Mouse (Mus musculus) ES-Bruce4 (cell line): ENCODE data around the gene Dus2. TPM values are rescaled to one million over a fixed set of nuclear protein-coding genes. Genes with fewer than 3 reads are reported as not detected.

Source experiments
- H3K27ac ChIP-seq: 2 replicates; pipeline ENCODE4 v1.5.1; 2012; ENCODE audit warnings: low read length, inconsistent platforms; ENCODE audit not compliant: insufficient read depth
- H3K27me3 ChIP-seq: 2 replicates; pipeline ENCODE4 v1.6.1; 2012; ENCODE audit warnings: mild to moderate bottlenecking, low read length, inconsistent platforms; ENCODE audit not compliant: control insufficient read depth, poor library complexity, insufficient read depth, severe bottlenecking
- H3K36me3 ChIP-seq: 2 replicates; pipeline ENCODE4 v1.6.1; 2012; ENCODE audit warnings: inconsistent platforms, mild to moderate bottlenecking, low read length, moderate library complexity; ENCODE audit not compliant: control insufficient read depth, poor library complexity, insufficient read depth, severe bottlenecking
- H3K4me1 ChIP-seq: one replicate; pipeline ENCODE4 v1.8.1; 2011; ENCODE audit warnings: low read length; ENCODE audit not compliant: control insufficient read depth, insufficient read depth
- H3K4me3 ChIP-seq: 2 replicates; pipeline ENCODE4 v1.5.1; 2011; ENCODE audit warnings: low read depth, mild to moderate bottlenecking, low read length
- H3K9ac ChIP-seq: 2 replicates; pipeline ENCODE4 v1.6.1; 2012; ENCODE audit warnings: low read depth, mild to moderate bottlenecking, inconsistent platforms; ENCODE audit not compliant: poor library complexity, severe bottlenecking
- H3K9me3 ChIP-seq: replicated peaks from 2 replicates; pipeline ENCODE4 v1.6.1; 2012; ENCODE audit warnings: mild to moderate bottlenecking, low read length, inconsistent platforms; ENCODE audit not compliant: control insufficient read depth, poor library complexity, insufficient read depth, severe bottlenecking
- CTCF ChIP-seq: IDR thresholded peaks from one replicate; pipeline ENCODE4 v1.8.1; 2011; ENCODE audit warnings: low read depth, low read length
- EP300 ChIP-seq: IDR thresholded peaks from 2 replicates; pipeline ENCODE4 v1.6.1; 2011; ENCODE audit warnings: low read depth, low read length; ENCODE audit not compliant: insufficient read depth
- POLR2A ChIP-seq: IDR thresholded peaks from one replicate; pipeline ENCODE4 v1.8.1; 2011; ENCODE audit warnings: low read length; ENCODE audit not compliant: insufficient read depth
- polyA plus RNA-seq: library from polyadenylated mRNA; stranded (reverse); fragments of >200 nt; gene quantifications from 2 replicates; pipeline ENCODE4 v1.2.4, GENCODE M21; 2011; ENCODE audit warnings: low read depth; ENCODE audit not compliant: missing spikeins, insufficient read depth, insufficient read length

Dus2 gene
- polyA plus RNA-seq, 1 experiment: 19.3 TPM

DNA sequence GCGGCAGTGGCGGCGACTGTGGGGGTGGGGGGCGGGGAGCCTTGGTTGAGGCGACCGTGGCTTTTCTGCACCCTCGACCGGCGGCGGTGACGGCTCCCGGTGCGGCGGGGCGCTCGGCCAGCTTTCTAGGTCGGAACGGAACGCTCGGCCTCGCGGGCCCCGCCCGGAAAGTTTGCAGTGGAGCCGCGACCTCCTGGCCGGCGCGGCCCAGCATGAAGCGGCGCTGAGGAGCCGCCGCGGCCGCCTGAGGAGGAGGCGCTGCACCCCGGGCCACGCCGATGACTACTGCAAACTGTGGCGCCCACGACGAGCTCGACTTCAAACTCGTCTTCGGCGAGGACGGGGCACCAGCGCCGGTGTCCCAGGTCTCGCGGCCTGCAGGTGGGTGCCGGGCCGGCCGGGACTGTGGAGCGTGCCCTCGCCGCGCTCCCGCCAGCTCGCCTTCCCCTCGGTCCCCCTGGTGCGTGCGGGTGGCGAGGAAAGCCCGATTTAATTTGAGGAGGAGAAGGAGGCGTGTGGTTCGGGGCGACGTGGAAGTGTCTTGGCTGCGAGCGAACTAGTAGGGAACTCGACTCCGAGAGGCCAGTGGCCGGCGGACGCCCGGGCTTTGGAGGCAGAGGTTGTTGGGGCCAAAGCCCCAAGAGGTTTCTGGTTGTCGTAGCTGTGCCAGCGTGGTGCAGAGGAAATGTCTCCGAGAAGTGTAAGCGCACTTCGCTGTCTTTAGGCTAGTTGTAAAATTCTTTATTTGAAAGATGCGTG is 68.7 kb downstream of the Dus2 start:
- no peaks in the 10 kb centered on the region for H3K9me3 ChIP-seq
- H3K36me3 ChIP-seq: no peaks in the 10 kb centered on the region
- peak overlapping the region; percentile 73 for H3K9ac ChIP-seq
- H3K4me1 ChIP-seq: no peaks in the 10 kb centered on the region
- H3K27ac ChIP-seq: peak overlapping the region; percentile 9; the same call in 1 of the 2 replicates
- no peak for TF ChIP-seq EP300
- TF ChIP-seq CTCF: no peak
- no peak for TF ChIP-seq POLR2A
- no peaks in the 10 kb centered on the region for H3K27me3 ChIP-seq
- H3K4me3 ChIP-seq: peak overlapping the region; percentile 69

DNA sequence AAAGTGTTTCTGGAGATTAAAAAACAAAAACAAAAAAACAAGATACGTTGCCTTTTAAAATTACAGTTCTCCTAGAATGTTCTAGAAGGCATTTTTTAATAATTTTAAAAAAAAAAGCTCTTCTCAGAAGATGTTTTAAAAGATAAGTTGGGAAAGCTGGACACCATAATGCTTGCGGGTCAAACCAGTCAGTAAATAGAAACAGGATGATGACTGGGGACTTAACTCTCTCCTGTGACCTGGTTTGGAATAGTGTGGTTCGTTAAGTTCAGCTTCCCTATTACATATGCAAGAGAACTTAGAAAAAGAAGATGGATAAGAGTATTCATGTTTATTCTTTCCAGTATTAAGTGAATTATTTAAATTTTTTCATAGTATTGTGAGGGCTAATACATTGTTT is 69.4 kb downstream of the Dus2 start:
- no peaks in the 10 kb centered on the region for H3K36me3 ChIP-seq

DNA sequence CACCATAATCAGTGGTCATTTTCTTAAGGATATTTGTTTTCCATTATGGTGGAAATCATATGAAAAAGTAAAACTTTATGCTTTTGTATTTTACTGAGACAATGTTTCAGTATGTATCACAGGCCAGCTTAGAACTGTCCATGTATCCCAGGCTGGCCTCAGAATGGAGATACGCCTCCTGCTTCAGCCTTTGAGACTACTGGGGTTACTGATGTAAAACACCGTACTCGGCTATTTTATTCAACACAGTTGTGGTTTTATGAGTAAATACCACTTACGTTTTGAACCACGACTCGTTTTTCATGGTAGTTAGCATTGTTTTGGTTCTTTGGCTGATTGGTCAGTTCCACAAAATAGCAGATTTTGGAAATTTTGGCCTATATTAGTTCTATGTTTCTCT is 70.5 kb downstream of the Dus2 start:
- H3K9ac ChIP-seq: no peak overlapping the region
- H3K9me3 ChIP-seq: no peaks in the 10 kb centered on the region

More for the DNA sequence above, 69.4 kb downstream of the Dus2 start:
- Histone ChIP-seq H3K9ac (peak overlapping the region; percentile 73), H3K4me3 (no peak overlapping the region; the same call in 1 of the 2 replicates), H3K27me3 (no peaks in the 10 kb centered on the region), H3K4me1 (no peaks in the 10 kb centered on the region), H3K27ac (no peak overlapping the region), H3K9me3 (no peaks in the 10 kb centered on the region)
- no peak for TF ChIP-seq EP300
- no peak for TF ChIP-seq POLR2A
- no peak for TF ChIP-seq CTCF

DNA sequence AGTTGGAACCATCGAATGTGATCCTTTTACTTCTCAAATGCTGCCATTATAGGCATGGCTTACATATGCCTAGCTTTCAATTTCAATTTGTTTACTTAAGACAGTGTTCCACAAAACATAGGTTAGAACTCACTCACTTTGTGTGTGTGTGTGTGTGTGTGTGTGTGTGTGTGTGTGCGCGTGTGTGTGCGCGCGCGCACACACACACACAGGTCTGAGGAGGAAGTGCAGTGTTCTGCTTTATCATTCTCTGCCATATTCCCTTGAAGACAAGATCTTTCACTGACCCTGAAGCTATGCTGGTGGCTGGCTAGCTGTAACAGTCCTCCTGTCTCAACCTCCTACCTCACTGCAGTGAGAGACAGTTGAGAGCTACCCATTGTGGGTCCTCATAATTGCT is 71.9 kb downstream of the Dus2 start:
- Histone ChIP-seq H3K36me3 (no peaks in the 10 kb centered on the region), H3K4me3 (no peak overlapping the region)

More for the DNA sequence above, 70.5 kb downstream of the Dus2 start:
- Histone ChIP-seq H3K27me3 (no peaks in the 10 kb centered on the region), H3K4me1 (no peaks in the 10 kb centered on the region), H3K27ac (no peak overlapping the region), H3K4me3 (no peak overlapping the region), H3K36me3 (no peaks in the 10 kb centered on the region)
- TF ChIP-seq POLR2A (no peak), EP300 (no peak), CTCF (no peak)

DNA sequence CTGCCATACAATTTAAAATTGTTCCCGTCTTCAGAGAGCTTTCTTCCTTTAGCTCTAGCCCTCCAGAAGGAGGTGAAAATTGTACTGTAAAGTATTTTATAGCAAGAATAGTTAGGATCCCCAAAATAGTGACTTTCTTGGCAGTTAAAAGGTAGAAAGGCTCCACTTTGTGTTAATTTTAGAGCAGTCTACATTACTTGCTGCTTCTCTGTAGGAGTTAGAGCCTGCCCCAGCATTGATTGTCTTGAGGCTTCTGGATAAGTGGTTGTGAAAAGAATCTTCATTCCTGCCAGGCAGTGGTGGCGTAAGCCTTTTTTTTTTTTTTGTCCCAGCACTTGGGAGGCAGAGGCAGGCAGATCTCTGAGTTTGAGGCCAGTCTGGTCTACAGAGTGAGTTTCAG is 75.6 kb downstream of the Dus2 start:
- H3K27ac ChIP-seq: no peak overlapping the region
- H3K27me3 ChIP-seq: no peaks in the 10 kb centered on the region
- H3K9ac ChIP-seq: no peak overlapping the region
- no peak for TF ChIP-seq EP300
- no peak for TF ChIP-seq CTCF
- no peak for TF ChIP-seq POLR2A
- no peaks in the 10 kb centered on the region; the same call in 1 of the 2 replicates for H3K36me3 ChIP-seq
- peaks cover 1% of the 10 kb centered on the region for H3K4me1 ChIP-seq
- no peak overlapping the region for H3K4me3 ChIP-seq
- H3K9me3 ChIP-seq: no peaks in the 10 kb centered on the region

More for the DNA sequence above, 71.9 kb downstream of the Dus2 start:
- Histone ChIP-seq H3K9me3 (no peaks in the 10 kb centered on the region), H3K9ac (no peak overlapping the region), H3K4me1 (no peaks in the 10 kb centered on the region), H3K27ac (no peak overlapping the region), H3K27me3 (no peaks in the 10 kb centered on the region)
- no peak for TF ChIP-seq EP300
- TF ChIP-seq CTCF: no peak
- no peak for TF ChIP-seq POLR2A

DNA sequence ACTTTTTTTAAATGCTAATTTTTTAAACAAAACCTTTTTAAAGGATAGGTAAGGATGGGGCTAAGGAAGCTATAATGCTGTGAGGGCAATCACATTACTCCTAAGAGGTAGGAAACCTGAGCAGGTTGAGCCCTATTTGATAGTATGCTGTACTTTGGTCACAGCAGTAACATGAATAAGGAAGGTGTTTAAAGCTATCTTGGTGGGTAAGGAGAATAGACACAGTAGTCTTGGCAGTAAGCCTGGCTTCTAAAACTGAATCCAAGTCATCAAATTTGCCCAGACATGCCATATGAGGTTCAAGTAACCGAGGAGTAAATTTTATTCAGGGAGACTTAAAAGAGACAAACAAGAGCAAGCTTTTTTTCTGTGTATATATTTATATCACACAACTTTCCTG is 78.4 kb downstream of the Dus2 start:
- no peak overlapping the region for H3K27ac ChIP-seq
- no peak for TF ChIP-seq POLR2A
- TF ChIP-seq EP300: no peak
- no peak for TF ChIP-seq CTCF

More for the DNA sequence above, 78.4 kb downstream of the Dus2 start:
- Histone ChIP-seq H3K4me1 (peaks cover 1% of the 10 kb centered on the region), H3K27me3 (no peaks in the 10 kb centered on the region), H3K9me3 (no peaks in the 10 kb centered on the region), H3K36me3 (no peaks in the 10 kb centered on the region; the same call in 1 of the 2 replicates), H3K9ac (no peak overlapping the region), H3K4me3 (no peak overlapping the region)
